Mouse (Mus musculus): ENCODE measurements around the gene Tbc1d2. TPM values are rescaled to one million over a fixed set of nuclear protein-coding genes. Genes with fewer than 3 reads are reported as not detected.
A peak's percentile ranks its signal among the peaks of the same experiment; 100 is the strongest.

The Tbc1d2 gene
- polyA plus RNA-seq, 1 experiment = 6.8 TPM

GRCm38 (mm10) chr4:46562037-46562436 is 88.0 kb downstream of the Tbc1d2 start:
- H3K4me3 ChIP-seq (ENCODE audit: low read depth, low read length) = no peak overlapping the region
- TF ChIP-seq CTCF (IDR thresholded peaks at IDR 0.05; ENCODE audit: extremely low read depth, insufficient read length, insufficient replicate concordance, low read depth, low read length) (no peak), POLR2A (IDR thresholded peaks at IDR 0.05; ENCODE audit: low read depth, low read length) (no peak)
- WGBS = 93% methylated on average over 5 of the region's 5 CpGs

GRCm38 (mm10) chr4:46560069-46560705 is 89.8 kb downstream of the Tbc1d2 start:
- peak overlapping the region; percentile 85 for H3K27ac ChIP-seq (ENCODE audit: insufficient read depth, low read depth, low read length)
- TF ChIP-seq POLR2A (IDR thresholded peaks at IDR 0.05; ENCODE audit: low read depth, low read length) = no peak
- no peak for TF ChIP-seq CTCF (IDR thresholded peaks at IDR 0.05; ENCODE audit: extremely low read depth, insufficient read length, insufficient replicate concordance, low read depth, low read length)
- 55% methylated on average over 14 of the region's 14 CpGs for WGBS

More at GRCm38 (mm10) chr4:46562037-46562436, 88.0 kb downstream of the Tbc1d2 start:
- Histone ChIP-seq H3K36me3 (ENCODE audit: control insufficient read depth, insufficient read depth, low read length) (peaks cover 25% of the 10 kb centered on the region), H3K4me1 (ENCODE audit: control insufficient read depth, insufficient read depth, insufficient read length, low read length) (peaks cover 49% of the 10 kb centered on the region), H3K27me3 (ENCODE audit: control insufficient read depth, insufficient read depth, low read length) (no peaks in the 10 kb centered on the region), H3K27ac (ENCODE audit: insufficient read depth, low read depth, low read length) (no peak overlapping the region)

GRCm38 (mm10) chr4:46558672-46559667 is 91.0 kb downstream of the Tbc1d2 start:
- Histone ChIP-seq H3K27ac (ENCODE audit: insufficient read depth, low read depth, low read length) (peak overlapping the region; percentile 95), H3K36me3 (ENCODE audit: control insufficient read depth, insufficient read depth, low read length) (peaks cover 27% of the 10 kb centered on the region), H3K4me1 (ENCODE audit: control insufficient read depth, insufficient read depth, insufficient read length, low read length) (peaks cover 49% of the 10 kb centered on the region), H3K27me3 (ENCODE audit: control insufficient read depth, insufficient read depth, low read length) (no peaks in the 10 kb centered on the region), H3K4me3 (ENCODE audit: low read depth, low read length) (no peak overlapping the region)
- WGBS = 24% methylated on average over 22 of the region's 22 CpGs
- no peak for TF ChIP-seq CTCF (IDR thresholded peaks at IDR 0.05; ENCODE audit: extremely low read depth, insufficient read length, insufficient replicate concordance, low read depth, low read length)
- TF ChIP-seq POLR2A (IDR thresholded peaks at IDR 0.05; ENCODE audit: low read depth, low read length) = no peak

More at GRCm38 (mm10) chr4:46560069-46560705, 89.8 kb downstream of the Tbc1d2 start:
- Histone ChIP-seq H3K4me3 (ENCODE audit: low read depth, low read length) (no peak overlapping the region), H3K27me3 (ENCODE audit: control insufficient read depth, insufficient read depth, low read length) (no peaks in the 10 kb centered on the region), H3K4me1 (ENCODE audit: control insufficient read depth, insufficient read depth, insufficient read length, low read length) (peaks cover 49% of the 10 kb centered on the region), H3K36me3 (ENCODE audit: control insufficient read depth, insufficient read depth, low read length) (peaks cover 27% of the 10 kb centered on the region)

DNA sequence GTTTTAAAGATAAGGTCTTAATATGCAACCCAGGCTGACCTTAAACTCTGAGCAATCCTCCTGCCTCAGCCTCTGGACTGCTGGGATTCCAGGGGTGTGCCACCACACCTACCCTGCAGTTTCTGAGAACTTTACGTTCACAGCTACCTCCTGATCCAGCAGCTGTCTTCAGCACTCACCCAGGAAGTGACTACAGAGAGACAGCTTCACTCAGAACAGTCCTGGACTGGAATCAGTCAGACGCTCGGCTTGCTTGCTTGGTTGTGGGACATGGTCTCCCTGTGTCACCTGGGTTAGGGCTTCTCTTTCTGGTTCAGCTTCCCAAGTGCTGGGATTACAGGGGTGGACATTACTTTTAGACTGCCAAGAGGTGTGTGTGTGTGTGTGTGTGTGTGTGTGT is 93.1 kb downstream of the Tbc1d2 start:
- 55% methylated on average over 3 of the region's 3 CpGs for WGBS
- no peak overlapping the region for H3K4me3 ChIP-seq (ENCODE audit: low read depth, low read length)
- peaks cover 26% of the 10 kb centered on the region for H3K36me3 ChIP-seq (ENCODE audit: control insufficient read depth, insufficient read depth, low read length)
- TF ChIP-seq POLR2A (IDR thresholded peaks at IDR 0.05; ENCODE audit: low read depth, low read length) = no peak
- TF ChIP-seq CTCF (IDR thresholded peaks at IDR 0.05; ENCODE audit: extremely low read depth, insufficient read length, insufficient replicate concordance, low read depth, low read length) = no peak
- H3K4me1 ChIP-seq (ENCODE audit: control insufficient read depth, insufficient read depth, insufficient read length, low read length) = peaks cover 49% of the 10 kb centered on the region
- H3K27me3 ChIP-seq (ENCODE audit: control insufficient read depth, insufficient read depth, low read length) = no peaks in the 10 kb centered on the region
- H3K27ac ChIP-seq (ENCODE audit: insufficient read depth, low read depth, low read length) = peak overlapping the region; percentile 89

DNA sequence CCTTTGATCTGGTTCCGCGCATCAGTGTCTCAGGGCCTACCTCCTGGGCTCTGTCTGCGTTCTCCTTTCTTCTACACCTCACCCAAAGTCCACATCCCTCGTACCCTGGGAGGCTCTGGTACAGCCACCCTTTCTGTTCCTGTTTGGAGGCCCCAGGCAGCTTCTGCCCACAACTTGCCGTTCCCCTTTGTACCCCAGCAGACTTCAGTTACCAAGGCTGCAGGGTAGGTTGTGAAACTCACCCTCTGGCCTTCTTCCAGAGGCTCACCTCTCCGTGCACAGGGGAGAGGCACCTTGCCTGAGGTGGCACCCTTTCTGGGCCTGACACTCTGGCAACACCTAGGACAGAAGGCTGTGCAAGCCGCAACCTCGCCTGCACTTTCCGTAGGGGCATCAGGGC is 94.2 kb downstream of the Tbc1d2 start:
- Histone ChIP-seq H3K36me3 (ENCODE audit: control insufficient read depth, insufficient read depth, low read length) (peaks cover 33% of the 10 kb centered on the region), H3K27me3 (ENCODE audit: control insufficient read depth, insufficient read depth, low read length) (no peaks in the 10 kb centered on the region), H3K27ac (ENCODE audit: insufficient read depth, low read depth, low read length) (peak overlapping the region; percentile 89), H3K4me1 (ENCODE audit: control insufficient read depth, insufficient read depth, insufficient read length, low read length) (peaks cover 49% of the 10 kb centered on the region), H3K4me3 (ENCODE audit: low read depth, low read length) (no peak overlapping the region)
- 28% methylated on average over 9 of the region's 9 CpGs for WGBS
- TF ChIP-seq CTCF (IDR thresholded peaks at IDR 0.05; ENCODE audit: extremely low read depth, insufficient read length, insufficient replicate concordance, low read depth, low read length) (no peak), POLR2A (IDR thresholded peaks at IDR 0.05; ENCODE audit: low read depth, low read length) (no peak)

Other genes starting within 250 kb of the Tbc1d2 start
- 0.04 TPM in 1 of 2 replicates, not detected in the other for gene Hemgn, start 236.7 kb downstream of the Tbc1d2 start, polyA plus RNA-seq (2012; rRNA removed)
- gene Anp32b, start 199.3 kb downstream of the Tbc1d2 start, polyA plus RNA-seq (2012; rRNA removed) = 12.4 and 23.4 TPM in 2 replicates
- gene Nans, start 161.0 kb downstream of the Tbc1d2 start, polyA plus RNA-seq (2012; rRNA removed) = 21.2 and 36.0 TPM in 2 replicates
- gene Trim14, start 114.1 kb downstream of the Tbc1d2 start, polyA plus RNA-seq (2012; rRNA removed) = 24.9 and 58.2 TPM in 2 replicates
- gene Coro2a, start 48.0 kb downstream of the Tbc1d2 start, polyA plus RNA-seq (2012; rRNA removed) = 104 and 312 TPM in 2 replicates